Mouse (Mus musculus) olfactory bulb, adult 2 months (tissue): ENCODE results near the gene Galr2.

Source experiments
- CTCF ChIP-seq: fragments of 200-500 bp; IDR thresholded peaks from 2 replicates; pipeline ENCODE4 v1.5.1; 2012; ENCODE audit warnings: low read depth, mild to moderate bottlenecking, low read length, moderate library complexity; ENCODE audit not compliant: insufficient read depth
- POLR2A ChIP-seq: fragments of 200-500 bp; IDR thresholded peaks from 2 replicates; pipeline ENCODE4 v1.6.1; 2012; ENCODE audit warnings: mild to moderate bottlenecking, low read depth, low read length, moderate library complexity; ENCODE audit not compliant: insufficient read depth

DNA sequence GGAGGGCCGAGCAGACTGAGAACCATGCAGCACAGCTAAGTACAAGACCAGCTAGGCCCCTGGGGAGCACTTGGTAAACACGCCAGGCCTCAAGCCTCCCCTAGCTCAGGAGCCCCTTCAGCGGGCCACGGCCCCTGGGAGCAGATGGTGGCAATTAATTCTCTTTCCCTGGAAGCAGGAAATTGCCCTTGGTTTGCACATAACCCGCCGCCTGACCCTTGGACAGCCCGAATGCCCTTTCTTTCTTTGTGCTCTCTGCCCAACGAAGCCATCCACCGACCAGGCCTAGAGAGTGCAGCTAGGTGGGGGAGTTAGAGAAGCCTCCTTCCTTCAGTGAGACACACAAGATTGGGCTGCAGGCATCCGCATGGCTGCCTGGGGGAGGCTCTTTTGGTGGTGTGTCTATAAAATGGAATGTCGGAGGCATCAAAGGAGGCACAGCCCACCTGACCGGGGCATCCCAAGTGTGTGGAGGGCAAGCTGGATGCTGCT lies 38.9 kb upstream of the Galr2 start:
- TF ChIP-seq CTCF: no peak
- TF ChIP-seq POLR2A: no peak; the same call in 1 of the 2 replicates
